In genomic region chr7:16461705-16462104, GRCm38 (mm10) we compare ENCODE assay signal across 26 mouse cellular contexts. TPM values are rescaled to one million over a fixed set of nuclear protein-coding genes. Genes with fewer than 3 reads are reported as not detected.
DNase-seq lines count a peak whose midpoint lies in the region; ATAC-seq and TF ChIP-seq lines count a peak whose summit lies in the region.
"Had no signal": no experiment of that assay in that cellular context is flagged by ENCODE, and none has a peak within 500 bp of the region (broad histone marks: within the 10 kb centered on the region; RNA-seq: fewer than 3 reads in every experiment).

No protein-coding gene starts in this region.

- H3K4me1 ChIP-seq in ES-Bruce4 (ENCODE audit: control insufficient read depth, insufficient read depth, low read length) = no peaks in the 10 kb centered on the region
- H3K4me1 ChIP-seq in embryonic facial prominence, embryonic 10.5 days = no peaks in the 10 kb centered on the region
- H3K4me1 ChIP-seq in kidney, adult 2 months (ENCODE audit: control insufficient read depth, insufficient read depth, low read length) = no peaks in the 10 kb centered on the region
- H3K4me1 ChIP-seq: heart, embryonic 13.5 days; hindbrain, embryonic 12.5 days; intestine, embryonic 15.5 days had no signal

- no peaks in the 10 kb centered on the region for H3K36me3 ChIP-seq in ES-Bruce4 (ENCODE audit: control insufficient read depth, insufficient read depth, low read length, poor library complexity, severe bottlenecking)
- H3K36me3 ChIP-seq in embryonic facial prominence, embryonic 10.5 days (replicated peaks) = peaks cover 14% of the 10 kb centered on the region
- no peaks in the 10 kb centered on the region for H3K36me3 ChIP-seq in kidney, adult 2 months (ENCODE audit: control insufficient read depth, insufficient read depth, low read length)
- H3K36me3 ChIP-seq: hindbrain, embryonic 12.5 days; intestine, embryonic 15.5 days had no signal

- no peak overlapping the region for H3K9ac ChIP-seq in ES-Bruce4 (ENCODE audit: low read depth, poor library complexity, severe bottlenecking)
- H3K9ac ChIP-seq: forebrain, postnatal 0 days; heart, embryonic 13.5 days; hindbrain, embryonic 12.5 days; intestine, embryonic 15.5 days had no signal

- no peak for TF ChIP-seq CTCF in ES-Bruce4 (IDR thresholded peaks at IDR 0.05; ENCODE audit: low read depth, low read length)
- TF ChIP-seq CTCF in kidney, adult 2 months (conservative IDR thresholded peaks at IDR 0.05; ENCODE audit: insufficient read depth, insufficient read length, low read depth, low read length) = no peak

- DNase-seq in cerebellum, postnatal 10 days = peak; percentile 47 to 53
- DNase-seq in cerebellum, adult 9-10 months = no peak
- peak; percentile 19 for DNase-seq in left cerebral cortex, postnatal 4 days
- no peak for DNase-seq in left cerebral cortex, postnatal 36 days (ENCODE audit: low spot score in 2 of 2)
- no peak for DNase-seq in embryonic facial prominence, embryonic 10.5 days (ENCODE audit: low spot score)
- DNase-seq in kidney, adult 2 months = no peak
- DNase-seq: adrenal gland, adult 8-10 months; adrenal gland, postnatal 25 days; cerebellum, adult 8-10 months; embryo, embryonic 11 days; forebrain, postnatal 0 days; gastrocnemius, adult 2 months; gastrocnemius, postnatal 14 days; heart, adult 18-20 months; heart, postnatal 14 days had no signal

- H3K9me3 ChIP-seq in ES-Bruce4 (replicated peaks; ENCODE audit: control insufficient read depth, insufficient read depth, low read length, poor library complexity, severe bottlenecking) = no peaks in the 10 kb centered on the region
- peaks cover 11% of the 10 kb centered on the region for H3K9me3 ChIP-seq in embryonic facial prominence, embryonic 10.5 days
- H3K9me3 ChIP-seq: heart, embryonic 13.5 days; intestine, embryonic 15.5 days had no signal

- H3K4me3 ChIP-seq in ES-Bruce4 (ENCODE audit: low read depth, low read length) = 0 out of 2 replicates have a peak overlapping the region, but pooled peaks have one; percentile 11
- H3K4me3 ChIP-seq in embryonic facial prominence, embryonic 10.5 days = peak overlapping the region; percentile 2; the same call in 1 of the 2 replicates
- no peak overlapping the region for H3K4me3 ChIP-seq in kidney, adult 2 months (ENCODE audit: insufficient read depth, low read depth, low read length)
- H3K4me3 ChIP-seq: gastrocnemius, adult 2 months; heart, embryonic 13.5 days; hindbrain, embryonic 12.5 days; intestine, embryonic 15.5 days had no signal

- TF ChIP-seq EP300 in ES-Bruce4 (IDR thresholded peaks at IDR 0.05; ENCODE audit: insufficient read depth, low read depth, low read length) = no peak

- no peak for ATAC-seq in erythroid progenitor cell, adult 5-6 weeks (replicated peaks; ENCODE audit: low FRiP score, poor library complexity, severe bottlenecking)
- ATAC-seq: activated CD4-positive, CD25-positive, alpha-beta regulatory T cell, adult 4 months; CD4-positive, CD25-positive, alpha-beta regulatory T cell, adult 4 months; forebrain, embryonic 14.5 days; forebrain, postnatal 0 days; hindbrain, embryonic 16.5 days; intestine, embryonic 15.5 days had no signal

- 83% methylated on average over 6 of the region's 6 CpGs for WGBS in embryonic facial prominence, embryonic 10.5 days
- 83% methylated on average over 6 of the region's 6 CpGs for WGBS in kidney, adult 2 months

- no peaks in the 10 kb centered on the region for H3K27me3 ChIP-seq in ES-Bruce4 (ENCODE audit: control insufficient read depth, insufficient read depth, low read length, poor library complexity, severe bottlenecking)
- H3K27me3 ChIP-seq in embryonic facial prominence, embryonic 10.5 days (replicated peaks; ENCODE audit: low read depth, poor library complexity, severe bottlenecking) = peaks cover 36% of the 10 kb centered on the region
- H3K27me3 ChIP-seq in kidney, adult 2 months (replicated peaks; ENCODE audit: control insufficient read depth, insufficient read depth, low read length) = no peaks in the 10 kb centered on the region

- H3K27ac ChIP-seq in ES-Bruce4 (ENCODE audit: insufficient read depth, low read length) = no peak overlapping the region
- peak overlapping the region; percentile 44; the same call in 1 of the 2 replicates for H3K27ac ChIP-seq in embryonic facial prominence, embryonic 10.5 days (replicated peaks)
- no peak overlapping the region for H3K27ac ChIP-seq in kidney, adult 2 months (ENCODE audit: insufficient read depth, low read depth, low read length)
- H3K27ac ChIP-seq: gastrocnemius, adult 2 months; heart, embryonic 13.5 days; hindbrain, embryonic 12.5 days; intestine, embryonic 15.5 days had no signal

- no peak for TF ChIP-seq POLR2A in ES-Bruce4 (IDR thresholded peaks at IDR 0.05; ENCODE audit: insufficient read depth, low read length)
- no peak for TF ChIP-seq POLR2A in kidney, adult 2 months (IDR thresholded peaks at IDR 0.05; ENCODE audit: low read depth, low read length)

- intact Hi-C loops in left cerebral cortex, postnatal 4 days (cut with DNase I) = no loop called here
- intact Hi-C loops in left cerebral cortex, postnatal 36 days (cut with DNase I) = no loop called here

RNA-seq across cellular contexts. Expression of gene Tmem160, which starts 9.1 kb away (rescaled TPM):
- total RNA-seq in left cerebral cortex, postnatal 4 days (2021) = 10 to 100 TPM; 61.8 to 66.8 TPM
- 10 to 100 TPM; 62.3 to 85.7 TPM for total RNA-seq in left cerebral cortex, postnatal 36 days (2021)
- polyA plus RNA-seq in ES-Bruce4 (2011; ENCODE audit: insufficient read depth, insufficient read length, low read depth, missing spikeins) = 24.3 and 25.4 TPM in 2 replicates
- 71.5 and 76.4 TPM in 2 replicates for polyA plus RNA-seq in embryonic facial prominence, embryonic 10.5 days (2016; fragmentation: Nextera tagmentation; extraction: Ambion mirVana)
- polyA plus RNA-seq in kidney, adult 2 months (2012; rRNA removed) = 112 and 125 TPM in 2 replicates
- 6.8 and 8.0 TPM in 2 replicates for total RNA-seq in erythroid progenitor cell, adult 5-6 weeks (2015; ENCODE audit: low replicate concordance)
- total RNA-seq in erythroid progenitor cell, adult 5-6 weeks (2017; ENCODE audit: low replicate concordance) = 1.9 and 5.9 TPM in 2 replicates

RNA-seq across cellular contexts. Expression of gene Npas1, which starts 15.8 kb away (rescaled TPM):
- total RNA-seq in left cerebral cortex, postnatal 4 days (2021) = 10 to 100 TPM; 22.8 to 24.6 TPM
- 1 to 10 TPM; 9.9 to 10.0 TPM for total RNA-seq in left cerebral cortex, postnatal 36 days (2021)
- polyA plus RNA-seq in ES-Bruce4 (2011; ENCODE audit: insufficient read depth, insufficient read length, low read depth, missing spikeins) = 0.27 and 0.70 TPM in 2 replicates
- 0.98 and 1.4 TPM in 2 replicates for polyA plus RNA-seq in embryonic facial prominence, embryonic 10.5 days (2016; fragmentation: Nextera tagmentation; extraction: Ambion mirVana)
- not detected in 2 replicates for polyA plus RNA-seq in kidney, adult 2 months (2012; rRNA removed)
- not detected in 2 replicates for total RNA-seq in erythroid progenitor cell, adult 5-6 weeks (2015; ENCODE audit: low replicate concordance)
- not detected in 2 replicates for total RNA-seq in erythroid progenitor cell, adult 5-6 weeks (2017; ENCODE audit: low replicate concordance)
- total RNA-seq: adrenal gland, postnatal 25 days; gastrocnemius, adult 2 months; gastrocnemius, postnatal 14 days; gastrocnemius, postnatal 4 days; heart, adult 18-20 months; heart, postnatal 14 days; heart, postnatal 4 days had no signal
- polyA plus RNA-seq: CD4-positive, CD25-positive, alpha-beta regulatory T cell, adult 4 months had no signal

Comparison
In these comparisons a context has a peak if more than half of its experiments do, and no peak if none do; other contexts are left out.
1. DNase-seq: peak in cerebellum, postnatal 10 days (2 of 2) and left cerebral cortex, postnatal 4 days (single experiment); none in cerebellum, adult 9-10 months (single experiment), left cerebral cortex, postnatal 36 days (0 of 2), embryonic facial prominence, embryonic 10.5 days (single experiment) and kidney, adult 2 months (single experiment).
2. RNA of gene Tmem160, which starts 9.1 kb away (total RNA-seq): 62.3 to 85.7 TPM in left cerebral cortex, postnatal 36 days and 61.8 to 66.8 TPM in left cerebral cortex, postnatal 4 days; 1.9 to 8.0 TPM in erythroid progenitor cell, adult 5-6 weeks; every median in the first group is over 4 times any median in the second.
3. RNA of gene Npas1, which starts 15.8 kb away (total RNA-seq): 22.8 to 24.6 TPM in left cerebral cortex, postnatal 4 days and 9.9 to 10.0 TPM in left cerebral cortex, postnatal 36 days; not detected in erythroid progenitor cell, adult 5-6 weeks; every median in the first group is over 10 times any median in the second.